Mouse (Mus musculus): ENCODE results near the gene St7l. TPM values are rescaled to one million over a fixed set of nuclear protein-coding genes. Genes with fewer than 3 reads are reported as not detected.

The St7l gene
- polyA plus RNA-seq, 1 experiment from 2014 or later, result 34.6 TPM

GRCm38 (mm10) chr3:104965070-104965855 is 101.5 kb downstream of the St7l start:
- 69% methylated on average over 8 of the region's 8 CpGs for WGBS
- H3K27me3 ChIP-seq (replicated peaks), result peaks cover 51% of the 10 kb centered on the region
- no peak overlapping the region for H3K27ac ChIP-seq (replicated peaks)
- no peaks in the 10 kb centered on the region for H3K9me3 ChIP-seq (replicated peaks)
- no peaks in the 10 kb centered on the region for H3K36me3 ChIP-seq
- no peak overlapping the region for H3K4me3 ChIP-seq (replicated peaks)
- H3K9ac ChIP-seq (replicated peaks), result no peak overlapping the region
- H3K4me2 ChIP-seq, result no peak overlapping the region
- H3K4me1 ChIP-seq, result peaks cover 31% of the 10 kb centered on the region
- ATAC-seq (ENCODE audit: low FRiP score), result no peak

- H3K4me3 ChIP-seq (replicated peaks), result no peak overlapping the region
- WGBS, result 75% methylated on average over 7 of the region's 7 CpGs
- peaks cover 25% of the 10 kb centered on the region for H3K4me1 ChIP-seq
- H3K9ac ChIP-seq (replicated peaks), result no peak overlapping the region
- no peak for ATAC-seq (ENCODE audit: low FRiP score)
- H3K4me2 ChIP-seq, result no peak overlapping the region
- no peaks in the 10 kb centered on the region for H3K9me3 ChIP-seq (replicated peaks)
- no peaks in the 10 kb centered on the region for H3K36me3 ChIP-seq
- no peak overlapping the region for H3K27ac ChIP-seq (replicated peaks)
- peaks cover 43% of the 10 kb centered on the region for H3K27me3 ChIP-seq (replicated peaks)
Observed at GRCm38 (mm10) chr3:104965991-104966554, 102.3 kb downstream of the St7l start.

GRCm38 (mm10) chr3:104967548-104968300 is 103.9 kb downstream of the St7l start:
- Histone ChIP-seq H3K27me3 (replicated peaks) (peaks cover 27% of the 10 kb centered on the region), H3K9me3 (replicated peaks) (no peaks in the 10 kb centered on the region), H3K4me3 (replicated peaks) (peak overlapping the region; percentile 46), H3K4me2 (peak overlapping the region; percentile 75), H3K9ac (replicated peaks) (peak overlapping the region; percentile 48), H3K4me1 (peaks cover 9% of the 10 kb centered on the region), H3K27ac (replicated peaks) (no peak overlapping the region; the same call in 1 of the 2 replicates), H3K36me3 (no peaks in the 10 kb centered on the region)
- peak; percentile 62 for ATAC-seq (ENCODE audit: low FRiP score)
- under 1% methylated on average over 49 of the region's 49 CpGs for WGBS

Other genes with a start within 250 kb of the St7l start
- 10.5 and 16.8 TPM in 2 replicates for gene Slc16a1, start 225.3 kb upstream of the St7l start, polyA plus RNA-seq (2015; fragmentation: Nextera tagmentation; extraction: Ambion mirVana)
- 2.3 and 2.8 TPM in 2 replicates for gene Ppm1j, start 82.9 kb upstream of the St7l start, polyA plus RNA-seq (2015; fragmentation: Nextera tagmentation; extraction: Ambion mirVana)
- gene Fam19a3, start 82.2 kb upstream of the St7l start, polyA plus RNA-seq (2015; fragmentation: Nextera tagmentation; extraction: Ambion mirVana), result 0.09 and 0.17 TPM in 2 replicates
- 74.6 and 85.4 TPM in 2 replicates for gene Rhoc, start 75.6 kb upstream of the St7l start, polyA plus RNA-seq (2015; fragmentation: Nextera tagmentation; extraction: Ambion mirVana)
- 11.9 and 24.5 TPM in 2 replicates for gene Mov10, start 45.4 kb upstream of the St7l start, polyA plus RNA-seq (2015; fragmentation: Nextera tagmentation; extraction: Ambion mirVana)
- gene Capza1, start 500 bp downstream of the St7l start, polyA plus RNA-seq (2015; fragmentation: Nextera tagmentation; extraction: Ambion mirVana), result 144 and 167 TPM in 2 replicates
- gene Wnt2b, start 97.9 kb downstream of the St7l start, polyA plus RNA-seq (2015; fragmentation: Nextera tagmentation; extraction: Ambion mirVana), result 0.78 and 0.88 TPM in 2 replicates
- gene Cttnbp2nl, start 189.1 kb downstream of the St7l start, polyA plus RNA-seq (2015; fragmentation: Nextera tagmentation; extraction: Ambion mirVana), result 35.8 and 38.8 TPM in 2 replicates
- gene 4930564D02Rik, start 202.8 kb downstream of the St7l start, polyA plus RNA-seq (2015; fragmentation: Nextera tagmentation; extraction: Ambion mirVana), result not detected in 2 replicates

Data from neural tube, embryonic 15.5 days (tissue).